Comparison of ENCODE assay signal across 18 mouse cellular contexts in genomic region chr9:30880553-30880952, GRCm38 (mm10). TPM values are rescaled to one million over a fixed set of nuclear protein-coding genes. Genes with fewer than 3 reads are reported as not detected.
DNase-seq lines count a peak whose midpoint lies in the region; ATAC-seq and TF ChIP-seq lines count a peak whose summit lies in the region.
"Had no signal": no experiment of that assay in that cellular context is flagged by ENCODE, and none has a peak within 500 bp of the region (broad histone marks: within the 10 kb centered on the region; RNA-seq: fewer than 3 reads in every experiment).

No protein-coding gene starts in this region.

- no peaks in the 10 kb centered on the region for H3K9me3 ChIP-seq in intestine, embryonic 15.5 days
- no peaks in the 10 kb centered on the region for H3K9me3 ChIP-seq in intestine, postnatal 0 days (ENCODE audit: control insufficient read depth)
- H3K9me3 ChIP-seq in liver, embryonic 13.5 days (replicated peaks) = no peaks in the 10 kb centered on the region
- H3K9me3 ChIP-seq in stomach, postnatal 0 days (ENCODE audit: control insufficient read depth, low read length) = no peaks in the 10 kb centered on the region
- H3K9me3 ChIP-seq: limb, embryonic 15.5 days had no signal

- 0 out of 2 replicates have a peak, but pooled peaks cover 7% of the 10 kb centered on the region for H3K27me3 ChIP-seq in intestine, embryonic 15.5 days (replicated peaks)
- H3K27me3 ChIP-seq in intestine, postnatal 0 days (replicated peaks; ENCODE audit: control insufficient read depth, insufficient read depth, low read length) = peaks cover 7% of the 10 kb centered on the region; the same call in 1 of the 2 replicates
- H3K27me3 ChIP-seq in liver, embryonic 13.5 days = no peaks in the 10 kb centered on the region
- no peaks in the 10 kb centered on the region for H3K27me3 ChIP-seq in stomach, postnatal 0 days (ENCODE audit: control insufficient read depth, insufficient read depth, low read length)
- H3K27me3 ChIP-seq: limb, embryonic 15.5 days had no signal

- peak; percentile 9 for DNase-seq in ES-CJ7 (ENCODE audit: low read depth, low spot score)
- DNase-seq in liver, embryonic 13.5 days = no peak
- peak; percentile 82 for DNase-seq in stomach, postnatal 0 days (ENCODE audit: low spot score)
- DNase-seq in spleen, postnatal 10 days (ENCODE audit: low spot score in 2 of 2) = no peak
- DNase-seq in embryo, embryonic 10 days (ENCODE audit: low spot score) = no peak
- DNase-seq in right cerebral cortex, adult 18-20 months = no peak
- DNase-seq: adrenal gland, postnatal 14 days; cerebellum, adult 11-12 months; cerebellum, postnatal 25 days; heart, postnatal 4 days; kidney, adult 9 months; kidney, postnatal 36 days; right cerebral cortex, postnatal 14 days had no signal

- no peak overlapping the region for H3K27ac ChIP-seq in intestine, embryonic 15.5 days
- no peak overlapping the region for H3K27ac ChIP-seq in intestine, postnatal 0 days (ENCODE audit: low read depth, low read length)
- H3K27ac ChIP-seq in liver, embryonic 13.5 days = no peak overlapping the region
- H3K27ac ChIP-seq in stomach, postnatal 0 days (replicated peaks) = 0 out of 2 replicates have a peak overlapping the region, but pooled peaks have one; percentile 18
- H3K27ac ChIP-seq: limb, embryonic 15.5 days had no signal

- no peak overlapping the region for H3K4me3 ChIP-seq in intestine, embryonic 15.5 days (replicated peaks)
- no peak overlapping the region for H3K4me3 ChIP-seq in intestine, postnatal 0 days (ENCODE audit: low read depth, low read length)
- H3K4me3 ChIP-seq in liver, embryonic 13.5 days (replicated peaks) = no peak overlapping the region
- H3K4me3 ChIP-seq in stomach, postnatal 0 days (ENCODE audit: low read depth, low read length) = no peak overlapping the region
- H3K4me3 ChIP-seq: limb, embryonic 15.5 days had no signal

- no peak for TF ChIP-seq CTCF in intestine, postnatal 0 days (IDR thresholded peaks at IDR 0.05; ENCODE audit: low read depth)
- TF ChIP-seq CTCF in stomach, postnatal 0 days (IDR thresholded peaks at IDR 0.05; ENCODE audit: low read depth) = no peak

- 56% methylated on average over 9 of the region's 9 CpGs for WGBS in intestine, embryonic 15.5 days
- 29% methylated on average over 8 of the region's 9 CpGs for WGBS in intestine, postnatal 0 days
- WGBS in liver, embryonic 13.5 days (ENCODE audit: insufficient replicate concordance) = 59% methylated on average over 9 of the region's 9 CpGs
- WGBS in stomach, postnatal 0 days = 48% methylated on average over 9 of the region's 9 CpGs

- ATAC-seq in intestine, embryonic 15.5 days = peak; percentile 72
- ATAC-seq in intestine, postnatal 0 days = no peak
- ATAC-seq in liver, embryonic 13.5 days (ENCODE audit: low read depth) = 0 out of 2 replicates have a peak, but pooled peaks have one; percentile 15
- peak; percentile 88 for ATAC-seq in stomach, postnatal 0 days (ENCODE audit: low FRiP score, low TSS enrichment)
- ATAC-seq: forebrain, embryonic 16.5 days; hindbrain, embryonic 16.5 days had no signal

- TF ChIP-seq EP300 in stomach, postnatal 0 days (optimal IDR thresholded peaks at IDR 0.05) = no peak

- no peak overlapping the region for H3K4me2 ChIP-seq in intestine, embryonic 15.5 days (replicated peaks)
- H3K4me2 ChIP-seq in intestine, postnatal 0 days (replicated peaks; ENCODE audit: low read depth) = no peak overlapping the region
- H3K4me2 ChIP-seq in liver, embryonic 13.5 days = no peak overlapping the region
- H3K4me2 ChIP-seq in stomach, postnatal 0 days (replicated peaks; ENCODE audit: low read depth) = no peak overlapping the region
- H3K4me2 ChIP-seq: limb, embryonic 15.5 days had no signal

- H3K9ac ChIP-seq in intestine, embryonic 15.5 days = no peak overlapping the region
- no peak overlapping the region for H3K9ac ChIP-seq in intestine, postnatal 0 days (ENCODE audit: low read depth, low read length)
- no peak overlapping the region for H3K9ac ChIP-seq in liver, embryonic 13.5 days
- H3K9ac ChIP-seq in stomach, postnatal 0 days (ENCODE audit: low read length) = no peak overlapping the region
- H3K9ac ChIP-seq: limb, embryonic 15.5 days had no signal

- H3K4me1 ChIP-seq in intestine, embryonic 15.5 days (replicated peaks) = no peaks in the 10 kb centered on the region
- H3K4me1 ChIP-seq in intestine, postnatal 0 days (replicated peaks; ENCODE audit: control insufficient read depth, insufficient read depth, low read length) = no peaks in the 10 kb centered on the region
- 0 out of 2 replicates have a peak, but pooled peaks cover 5% of the 10 kb centered on the region for H3K4me1 ChIP-seq in liver, embryonic 13.5 days (replicated peaks)
- H3K4me1 ChIP-seq in stomach, postnatal 0 days (replicated peaks; ENCODE audit: control insufficient read depth, insufficient read depth) = no peaks in the 10 kb centered on the region
- H3K4me1 ChIP-seq: limb, embryonic 15.5 days had no signal

- H3K36me3 ChIP-seq in intestine, embryonic 15.5 days = no peaks in the 10 kb centered on the region
- no peaks in the 10 kb centered on the region for H3K36me3 ChIP-seq in intestine, postnatal 0 days (ENCODE audit: control insufficient read depth, insufficient read depth)
- no peaks in the 10 kb centered on the region for H3K36me3 ChIP-seq in liver, embryonic 13.5 days
- H3K36me3 ChIP-seq in stomach, postnatal 0 days (ENCODE audit: control insufficient read depth, insufficient read depth, low read length) = no peaks in the 10 kb centered on the region
- H3K36me3 ChIP-seq: limb, embryonic 15.5 days had no signal

RNA-seq across cellular contexts. Expression of gene Adamts15, which starts 41.7 kb away (rescaled TPM):
- 5.9 and 6.2 TPM in 2 replicates for polyA plus RNA-seq in intestine, embryonic 15.5 days (2015; fragmentation: Nextera tagmentation; extraction: Ambion mirVana)
- polyA plus RNA-seq in intestine, postnatal 0 days (2015; fragmentation: Nextera tagmentation; extraction: Ambion mirVana) = 0.91 and 0.95 TPM in 2 replicates
- 0.80 and 0.82 TPM in 2 replicates for polyA plus RNA-seq in liver, embryonic 13.5 days (2015; fragmentation: Nextera tagmentation; extraction: Ambion mirVana)
- polyA plus RNA-seq in stomach, postnatal 0 days (2015; fragmentation: Nextera tagmentation; extraction: Ambion mirVana) = 1.9 and 2.6 TPM in 2 replicates

Comparison
In these comparisons a context has a peak if more than half of its experiments do, and no peak if none do; other contexts are left out.
1. DNase-seq: peak in ES-CJ7 (single experiment) and stomach, postnatal 0 days (single experiment); none in liver, embryonic 13.5 days (single experiment), spleen, postnatal 10 days (0 of 2), embryo, embryonic 10 days (single experiment) and right cerebral cortex, adult 18-20 months (single experiment).